Mouse (Mus musculus): Measurements from ENCODE around the gene Olfr1042. TPM values are rescaled to one million over a fixed set of nuclear protein-coding genes. Genes with fewer than 3 reads are reported as not detected.

Gene Olfr1042
- total RNA-seq (2023): not detected

DNA sequence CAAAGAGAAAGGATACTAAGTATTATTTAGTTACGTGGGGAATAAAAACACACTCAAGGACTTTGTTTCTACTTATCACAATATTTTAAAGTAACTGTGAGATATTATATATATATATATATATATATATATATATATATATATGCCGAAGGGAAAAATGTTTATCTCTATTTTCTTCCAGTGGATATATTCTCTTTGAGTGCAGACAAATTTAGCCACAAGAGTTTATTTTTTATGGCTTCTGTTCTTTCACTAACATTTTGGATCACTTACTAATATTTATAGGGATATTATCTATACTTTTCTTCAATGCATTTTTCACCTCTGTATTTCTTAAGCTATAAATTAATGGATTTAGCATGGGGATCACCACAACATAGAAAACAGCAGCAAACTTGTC, at the start of gene Olfr1042:
Olfr1042 (minus strand) TSS at position 101 of the 400 bp plus-strand sequence.

DNA sequence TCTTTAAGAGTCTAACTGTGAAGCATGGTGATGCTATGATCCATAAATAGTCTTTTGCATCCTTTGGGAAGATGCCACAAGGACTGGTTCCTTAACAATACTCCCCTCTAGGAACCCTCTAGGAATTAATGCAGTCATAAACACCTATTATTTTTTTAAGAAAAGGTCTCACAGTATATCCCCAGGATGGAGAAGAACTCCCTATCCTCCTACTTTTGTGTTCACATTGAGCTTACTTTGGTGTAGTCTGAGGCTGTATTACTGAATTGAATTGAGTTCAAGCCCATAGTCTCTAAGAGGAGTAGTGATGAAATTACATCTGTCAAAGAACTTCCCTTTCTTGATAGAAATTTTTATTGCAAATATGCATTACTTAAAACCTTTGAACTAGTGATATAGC, 41.3 kb upstream of the Olfr1042 start, which contains the start of gene Olfr1045:
Olfr1045 (minus strand) TSS at position 101 of the 400 bp plus-strand sequence.

DNA sequence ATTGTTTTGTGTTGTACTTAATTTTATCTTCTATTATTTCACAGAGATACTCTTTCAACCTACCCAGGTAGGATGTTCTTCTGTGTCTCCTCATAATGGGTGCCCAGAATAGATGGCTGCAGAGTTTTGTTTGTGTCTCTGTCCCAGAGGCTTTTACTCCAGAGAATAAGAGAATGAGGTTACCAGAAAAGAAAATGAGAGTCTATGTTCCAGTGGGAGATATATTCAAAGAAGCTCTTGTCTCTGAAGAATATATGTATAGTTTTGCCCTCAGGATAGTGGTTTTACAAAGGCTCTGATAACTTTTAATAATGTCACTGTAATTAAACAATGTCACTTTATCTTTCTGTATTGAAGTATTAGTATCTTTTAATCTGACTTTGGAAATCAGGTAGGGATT, 23.9 kb upstream of the Olfr1042 start, which contains the start of gene Olfr52:
Olfr52 (minus strand) TSS at position 101 of the 400 bp plus-strand sequence.

DNA sequence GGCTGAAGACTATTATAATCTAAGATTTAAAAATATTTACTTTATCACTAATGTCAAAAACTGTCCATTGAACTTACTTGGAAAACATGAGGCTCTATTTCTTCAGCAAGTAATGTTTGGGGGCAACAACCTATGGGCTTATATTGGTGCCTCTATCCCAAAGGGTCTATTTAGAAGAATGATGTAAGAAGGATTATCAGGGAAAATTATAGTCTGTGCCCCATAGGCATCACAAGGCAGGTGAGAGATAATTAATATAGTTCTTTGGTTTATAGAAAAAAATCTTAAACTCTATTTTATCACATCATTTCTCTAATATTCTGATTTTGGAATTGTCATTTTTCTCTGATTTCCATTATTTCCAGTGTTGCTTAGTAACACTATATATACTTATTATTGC, 16.1 kb upstream of the Olfr1042 start, which contains the start of gene Olfr1044:
Olfr1044 (minus strand) TSS at position 101 of the 400 bp plus-strand sequence.

DNA sequence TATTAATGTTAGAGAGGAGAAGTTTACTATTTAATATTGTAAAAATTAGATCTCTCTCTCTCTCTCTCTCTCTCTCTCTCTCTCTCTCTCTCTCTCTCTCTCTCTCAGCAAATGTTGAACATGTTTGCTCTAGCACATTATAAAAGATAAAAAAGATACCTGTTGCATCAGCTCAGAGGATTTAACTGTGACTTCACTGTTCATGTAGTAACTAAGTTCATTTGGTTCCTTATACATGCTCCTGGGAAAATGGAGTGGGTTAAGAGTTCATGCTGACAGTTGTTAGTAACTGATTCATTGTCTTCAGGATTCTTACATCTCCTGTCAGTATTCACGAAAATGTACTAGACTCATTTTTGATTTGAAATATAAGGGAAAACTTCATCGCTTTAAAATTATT, 5.8 kb upstream of the Olfr1042 start, which contains the start of gene Olfr1043:
Olfr1043 (minus strand) TSS at position 101 of the 400 bp plus-strand sequence.

DNA sequence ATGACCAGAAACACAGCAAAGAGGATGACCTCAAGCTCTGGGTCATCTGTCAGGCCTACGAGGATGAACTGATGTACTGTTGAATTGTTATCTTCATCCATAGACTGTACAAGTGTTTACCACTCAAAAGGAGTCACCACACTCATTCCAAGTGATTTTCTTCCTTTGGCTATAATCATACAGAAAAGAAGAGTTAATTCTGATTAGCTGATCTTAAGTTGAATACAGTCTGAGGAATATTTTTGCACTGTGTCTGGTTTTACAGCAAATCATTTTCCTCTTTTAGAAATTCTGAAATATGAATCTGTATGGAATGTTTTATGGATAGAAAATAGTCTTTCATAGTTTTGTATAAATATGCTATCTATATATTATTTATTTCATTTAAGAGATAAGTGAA, 15.0 kb downstream of the Olfr1042 start, which contains the start of gene Olfr1040:
Olfr1040 (minus strand) TSS at position 101 of the 400 bp plus-strand sequence.

DNA sequence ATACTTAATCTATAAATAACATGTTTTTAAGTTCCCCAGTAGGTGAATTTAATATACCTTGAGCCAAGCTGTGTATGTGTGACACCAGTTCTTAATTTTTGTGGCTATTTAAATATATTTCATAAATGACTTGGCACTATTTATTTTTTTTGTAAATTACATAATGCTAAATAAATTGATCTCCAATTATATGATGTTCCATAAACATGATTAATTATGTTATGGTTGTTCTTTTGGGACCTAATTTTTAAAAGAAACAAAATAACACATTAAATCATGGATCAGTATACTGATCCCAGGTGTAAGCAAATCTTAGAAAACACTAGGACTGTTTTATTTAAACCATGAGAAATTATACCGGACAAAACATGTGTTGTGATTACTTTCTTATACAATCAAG, 25.8 kb downstream of the Olfr1042 start, which contains the start of gene Olfr1039:
Olfr1039 (minus strand) TSS at position 101 of the 400 bp plus-strand sequence.

Other genes starting within 250 kb of the Olfr1042 start
- gene Olfr1025-ps1, start 246.6 kb downstream of the Olfr1042 start, total RNA-seq (2023): not detected
- not detected for gene Olfr1026, start 240.3 kb downstream of the Olfr1042 start, total RNA-seq (2023)
- not detected for gene Olfr1028, start 211.4 kb downstream of the Olfr1042 start, total RNA-seq (2023)
- not detected for gene Olfr1029, start 187.9 kb downstream of the Olfr1042 start, total RNA-seq (2023)
- gene Olfr1030, start 182.6 kb downstream of the Olfr1042 start, total RNA-seq (2023): not detected
- not detected for gene Olfr1031, start 171.5 kb downstream of the Olfr1042 start, total RNA-seq (2023)
- not detected for gene Olfr1032, start 156.3 kb downstream of the Olfr1042 start, total RNA-seq (2023)
- gene Olfr1033, start 141.2 kb downstream of the Olfr1042 start, total RNA-seq (2023): not detected
- gene Olfr1034, start 116.0 kb downstream of the Olfr1042 start, total RNA-seq (2023): not detected
- gene Olfr1036, start 87.8 kb downstream of the Olfr1042 start, total RNA-seq (2023): not detected
- gene Olfr1037, start 74.5 kb downstream of the Olfr1042 start, total RNA-seq (2023): not detected
- gene Olfr1039, start 25.9 kb downstream of the Olfr1042 start, total RNA-seq (2023): not detected
- not detected for gene Olfr1040, start 15.1 kb downstream of the Olfr1042 start, total RNA-seq (2023)
- not detected for gene Olfr1043, start 5.7 kb upstream of the Olfr1042 start, total RNA-seq (2023)
- not detected for gene Olfr1044, start 16.0 kb upstream of the Olfr1042 start, total RNA-seq (2023)
- not detected for gene Olfr52, start 23.8 kb upstream of the Olfr1042 start, total RNA-seq (2023)
- not detected for gene Olfr1045, start 41.2 kb upstream of the Olfr1042 start, total RNA-seq (2023)
- not detected for gene Olfr1046, start 57.5 kb upstream of the Olfr1042 start, total RNA-seq (2023)
- gene Olfr1047, start 69.6 kb upstream of the Olfr1042 start, total RNA-seq (2023): not detected
- gene Olfr1048, start 78.5 kb upstream of the Olfr1042 start, total RNA-seq (2023): not detected
- gene Olfr1049, start 96.5 kb upstream of the Olfr1042 start, total RNA-seq (2023): not detected
- not detected for gene Olfr1051, start 117.2 kb upstream of the Olfr1042 start, total RNA-seq (2023)
- gene Olfr1052, start 130.6 kb upstream of the Olfr1042 start, total RNA-seq (2023): not detected
- not detected for gene Olfr1053, start 153.4 kb upstream of the Olfr1042 start, total RNA-seq (2023)
- gene Olfr1054, start 173.6 kb upstream of the Olfr1042 start, total RNA-seq (2023): not detected
- gene Olfr1055, start 188.4 kb upstream of the Olfr1042 start, total RNA-seq (2023): not detected
- not detected for gene Olfr1056, start 200.6 kb upstream of the Olfr1042 start, total RNA-seq (2023)
- gene Olfr1057, start 216.6 kb upstream of the Olfr1042 start, total RNA-seq (2023): not detected
- not detected for gene Olfr1058, start 226.7 kb upstream of the Olfr1042 start, total RNA-seq (2023)

Data from T-cell, adult 66 days (primary cell).